Mouse (Mus musculus): ENCODE data around the gene Ptpro. TPM values are rescaled to one million over a fixed set of nuclear protein-coding genes. Genes with fewer than 3 reads are reported as not detected.
"Not testable (repeated sequence)": the region's sequence is repeated elsewhere in the genome, so short reads cannot be mapped to it uniquely, and the experiment has no call there.

Gene Ptpro
- total RNA-seq, 2 experiments from 2014 or later: 49.4 to 58.5 TPM

DNA sequence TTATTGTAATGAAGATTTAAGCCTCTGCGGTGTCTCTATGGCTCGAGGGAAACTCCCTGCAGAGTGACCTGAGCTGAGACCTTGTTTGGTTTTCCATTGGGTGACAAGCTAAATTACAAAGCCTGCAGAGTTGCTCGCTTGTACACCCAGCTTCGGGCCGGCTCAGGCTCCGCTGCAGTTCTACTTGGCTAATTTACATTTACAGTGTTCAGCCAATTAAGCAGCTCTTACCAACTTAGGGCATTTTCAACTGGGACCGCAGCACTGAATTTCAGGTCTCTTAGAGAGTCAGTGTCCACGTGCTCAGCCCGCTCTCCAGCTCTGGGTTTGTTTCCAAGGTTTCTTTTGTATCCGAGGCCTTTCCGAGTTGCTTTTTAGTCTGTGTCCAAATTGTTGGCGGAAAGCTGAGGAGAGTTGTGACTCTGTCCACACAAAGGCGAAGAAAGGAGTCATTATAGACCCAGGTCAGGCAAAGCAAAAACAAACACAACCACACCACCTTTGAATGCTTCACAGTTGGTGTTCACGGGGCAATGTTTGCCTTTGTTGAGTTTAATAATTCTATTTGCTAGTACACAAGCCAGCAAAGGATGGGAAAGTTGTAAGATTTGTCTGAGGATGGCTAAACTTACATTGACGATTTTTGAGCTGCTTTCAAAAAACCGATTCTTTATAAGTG lies 185.9 kb downstream of the Ptpro start:
- DNase-seq (ENCODE audit: extremely low spot score in 1 of 2, low spot score in 1 of 2): no peak

DNA sequence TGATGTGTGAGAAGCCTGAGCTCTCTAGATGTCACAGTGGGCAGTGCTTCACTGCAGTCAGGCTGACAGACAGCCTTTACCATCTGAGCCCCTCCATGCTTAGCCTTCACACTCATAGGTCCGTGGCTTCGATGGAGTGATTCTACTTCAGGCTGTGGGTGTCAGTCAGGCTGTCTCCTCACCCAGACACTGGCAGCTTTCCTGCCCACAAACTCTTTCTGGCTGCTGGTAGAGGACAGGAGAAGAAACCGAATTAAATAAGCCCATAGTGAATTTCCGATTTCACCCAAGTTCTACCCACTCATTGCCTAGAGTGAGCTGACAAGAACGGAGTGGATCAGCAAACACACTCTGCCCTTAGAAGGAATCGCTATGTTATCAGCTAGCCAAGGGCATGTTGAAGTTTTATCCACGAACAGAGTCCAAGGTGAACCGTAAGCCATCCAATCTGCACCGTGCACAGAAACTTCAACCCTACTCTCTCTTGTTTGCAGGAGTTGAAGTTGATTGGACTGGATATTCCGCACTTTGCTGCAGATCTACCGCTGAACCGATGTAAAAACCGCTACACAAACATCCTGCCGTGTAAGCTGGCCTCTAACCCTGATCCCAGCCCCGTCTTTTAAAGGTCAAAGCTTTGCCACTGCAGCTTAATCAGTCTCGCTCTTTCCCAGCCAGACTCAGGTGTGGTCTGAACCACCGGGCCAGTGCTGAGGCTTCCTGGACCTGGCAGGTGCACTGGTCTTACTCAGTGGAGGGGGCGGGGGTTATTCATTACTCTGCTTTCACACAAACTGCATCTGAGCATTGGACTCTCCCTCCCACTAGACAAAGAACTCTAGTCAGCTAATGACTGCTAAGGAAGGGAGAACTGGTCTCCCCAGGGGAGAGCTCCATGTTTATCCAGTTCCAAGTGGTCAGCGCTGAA lies 188.7 kb downstream of the Ptpro start:
- no peak for DNase-seq (ENCODE audit: extremely low spot score in 1 of 2, low spot score in 1 of 2)

DNA sequence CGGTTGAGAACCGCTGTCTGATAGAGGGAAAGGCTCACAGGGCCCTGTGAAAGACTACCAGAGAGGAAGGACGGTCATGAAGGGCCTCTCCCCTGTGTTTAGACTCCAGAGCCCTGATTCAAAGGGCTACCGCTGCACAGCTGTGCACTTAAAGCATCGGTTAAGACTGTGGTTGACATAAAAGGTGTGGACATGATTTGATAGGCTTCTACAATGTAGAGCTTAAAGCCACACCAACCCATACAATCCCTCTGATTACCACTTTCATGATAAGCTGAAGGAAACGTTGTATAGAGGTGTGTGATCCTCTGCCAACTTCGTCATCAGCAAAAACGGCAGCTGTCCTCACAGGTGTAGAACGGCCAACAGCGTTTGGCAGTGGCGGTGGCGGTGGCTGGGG lies 191.0 kb downstream of the Ptpro start:
- no peak for DNase-seq (ENCODE audit: extremely low spot score in 1 of 2, low spot score in 1 of 2)

DNA sequence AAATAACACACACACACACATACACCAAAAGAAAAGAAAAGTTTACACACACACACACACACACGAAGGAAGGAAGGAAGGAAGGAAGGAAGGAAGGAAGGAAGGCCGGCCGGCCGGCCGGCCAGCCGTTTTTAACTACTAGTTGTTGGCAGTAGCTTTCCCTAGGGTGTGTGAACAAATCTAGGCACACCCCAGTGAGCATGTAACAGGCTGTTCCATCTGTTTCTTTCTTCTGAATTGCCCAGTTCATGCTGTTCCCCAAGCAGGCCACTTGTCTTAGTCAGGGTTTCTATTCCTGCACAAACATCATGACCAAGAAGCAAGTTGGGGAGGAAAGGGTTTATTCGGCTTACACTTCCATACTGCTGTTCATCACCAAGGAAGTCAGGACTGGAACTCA lies 194.0 kb downstream of the Ptpro start:
- not testable (repeated sequence) for DNase-seq (ENCODE audit: extremely low spot score in 1 of 2, low spot score in 1 of 2)

DNA sequence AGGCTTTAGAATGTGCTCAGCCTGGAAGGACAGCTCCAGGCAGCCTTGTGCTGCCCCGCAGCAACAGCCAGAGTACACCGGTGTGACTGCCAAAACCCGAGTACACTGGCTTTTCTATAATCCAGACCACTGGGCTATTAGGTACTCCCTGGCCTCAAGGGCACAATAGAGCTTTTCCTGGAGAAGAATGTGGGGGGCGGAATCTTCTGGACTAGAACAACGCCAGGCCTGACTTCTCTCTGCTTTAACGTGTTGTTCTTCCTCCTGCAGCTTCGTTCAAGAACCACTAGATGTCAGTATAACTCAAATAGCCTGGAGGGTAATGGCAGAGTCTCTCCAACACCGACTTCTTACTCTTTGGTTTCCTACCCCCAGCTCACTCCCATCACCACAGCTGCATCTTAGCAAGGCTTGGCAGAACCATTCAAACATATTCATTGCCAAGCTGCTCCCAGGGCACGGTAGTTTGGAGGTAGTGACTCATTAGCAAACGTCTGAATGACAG lies 203.5 kb downstream of the Ptpro start:
- DNase-seq (ENCODE audit: extremely low spot score in 1 of 2, low spot score in 1 of 2): peak in 1 of 2 experiments; percentile 17

DNA sequence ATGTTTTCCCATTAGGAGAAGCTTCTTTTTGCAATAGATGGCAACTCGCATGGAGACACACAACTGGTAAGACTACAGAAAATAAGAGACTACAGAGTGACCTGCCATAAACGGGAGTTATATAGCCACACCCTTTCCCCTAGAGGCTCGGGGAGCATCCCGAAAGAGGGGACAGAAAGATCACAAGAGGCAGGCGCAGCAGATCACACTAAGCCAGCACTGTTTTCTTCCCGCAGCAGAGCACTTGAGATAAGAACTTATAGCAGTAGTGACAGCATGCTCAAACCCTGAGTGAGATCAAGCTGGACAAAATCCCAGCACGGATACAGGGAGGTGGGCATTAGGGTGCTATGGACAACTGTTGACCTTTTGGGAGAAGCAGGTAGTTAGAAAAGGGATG lies 203.9 kb downstream of the Ptpro start:
- DNase-seq (ENCODE audit: extremely low spot score in 1 of 2, low spot score in 1 of 2): no peak

DNA sequence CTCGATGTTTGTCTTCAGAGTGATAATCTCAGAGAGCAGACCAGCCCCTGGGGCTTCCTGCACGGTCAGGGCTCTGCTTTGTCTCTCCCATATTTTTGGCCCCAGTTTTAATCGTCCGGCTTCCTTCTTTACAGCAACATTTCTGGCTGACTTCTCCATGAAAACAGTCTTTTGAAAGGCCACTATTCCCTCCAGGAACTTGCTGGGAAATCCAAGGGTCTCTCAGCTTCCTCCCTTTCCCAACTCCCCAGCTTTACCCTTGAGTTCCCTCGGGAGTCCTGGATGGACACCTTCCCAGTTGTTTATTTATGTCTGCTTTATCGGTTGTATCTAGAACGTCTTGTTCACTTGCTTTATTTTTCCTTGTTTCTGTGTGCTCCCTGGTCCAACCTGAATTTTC lies 205.1 kb downstream of the Ptpro start:
- no peak for DNase-seq (ENCODE audit: extremely low spot score in 1 of 2, low spot score in 1 of 2)

DNA sequence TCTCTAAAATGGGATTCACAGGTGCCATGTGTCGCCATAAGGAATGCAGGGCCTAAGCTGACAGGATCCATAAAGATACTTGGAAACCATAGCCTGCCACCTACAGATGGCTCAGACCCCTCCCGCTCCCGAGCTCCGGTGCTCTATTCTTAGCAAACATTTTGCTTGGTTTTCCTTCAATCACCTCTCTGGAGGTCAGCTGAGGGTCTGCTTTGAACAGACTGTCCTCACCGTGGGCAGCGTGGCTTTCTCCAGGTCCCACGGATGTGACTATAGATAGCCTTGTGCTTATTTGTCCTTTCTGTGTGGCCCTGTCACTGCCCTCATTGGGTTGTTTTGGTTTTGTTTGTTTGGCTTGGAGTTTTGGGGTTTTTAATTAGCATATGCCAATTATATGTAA lies 206.0 kb downstream of the Ptpro start:
- no peak for DNase-seq (ENCODE audit: extremely low spot score in 1 of 2, low spot score in 1 of 2)

DNA sequence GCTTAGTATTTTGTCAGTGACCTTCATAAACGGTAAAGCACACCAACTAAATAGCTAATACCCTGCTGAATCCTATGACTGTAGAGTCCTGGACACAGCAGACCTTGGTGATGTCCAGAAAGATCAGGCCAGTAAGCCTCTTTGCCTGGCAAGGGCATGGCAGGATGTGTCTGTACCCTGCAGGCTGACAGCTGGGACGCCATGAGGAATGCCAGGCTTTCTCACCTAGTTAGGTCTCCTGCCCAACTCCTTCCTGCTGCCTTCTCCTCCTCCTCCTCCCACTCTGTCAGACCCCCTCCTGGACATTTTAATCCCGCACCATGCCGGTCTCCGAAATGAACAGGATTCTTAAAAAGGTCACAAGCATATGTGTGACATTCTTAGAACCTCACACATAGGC lies 211.7 kb downstream of the Ptpro start:
- DNase-seq (ENCODE audit: extremely low spot score in 1 of 2, low spot score in 1 of 2): no peak

DNA sequence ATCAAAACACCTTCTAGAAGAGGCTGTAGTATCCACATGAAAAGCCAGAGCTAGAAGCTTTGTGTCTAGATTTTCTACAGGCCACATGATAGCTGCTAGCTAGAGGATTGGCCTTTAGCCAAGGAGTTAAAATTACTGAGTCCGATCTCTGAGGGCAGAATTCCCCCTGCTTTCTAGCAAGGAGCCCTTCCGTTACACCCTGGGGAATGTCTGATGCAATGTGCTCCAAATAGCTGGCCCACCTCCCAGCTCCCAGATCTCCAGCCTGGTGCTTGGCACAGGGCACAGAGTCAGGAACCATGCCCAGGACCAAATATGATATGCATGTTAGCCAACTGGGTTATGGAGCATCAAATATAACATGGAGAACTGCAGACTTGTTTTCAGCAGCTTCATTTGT lies 213.1 kb downstream of the Ptpro start:
- peak in 1 of 2 experiments; percentile 32 for DNase-seq (ENCODE audit: extremely low spot score in 1 of 2, low spot score in 1 of 2)

DNA sequence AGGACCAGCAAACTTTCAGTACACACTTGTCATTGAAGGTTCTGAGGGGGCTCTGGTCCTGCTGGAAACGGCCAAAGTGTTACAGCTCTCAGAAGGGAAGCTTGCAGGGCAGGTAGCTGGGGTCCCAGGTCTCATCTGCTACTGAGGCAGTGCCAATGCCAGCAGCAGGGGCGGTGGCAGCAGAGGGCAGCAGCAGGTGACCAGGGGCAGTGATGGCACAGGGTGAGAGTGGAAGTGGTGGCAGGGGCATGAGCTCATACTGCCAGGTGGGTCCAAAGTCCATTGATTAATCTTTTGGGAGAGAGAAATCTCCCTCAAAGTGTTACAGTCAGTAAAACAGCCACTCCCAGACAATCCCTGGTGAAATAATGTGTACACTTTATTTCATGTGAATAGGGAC lies 214.1 kb downstream of the Ptpro start:
- no peak for DNase-seq (ENCODE audit: extremely low spot score in 1 of 2, low spot score in 1 of 2)

DNA sequence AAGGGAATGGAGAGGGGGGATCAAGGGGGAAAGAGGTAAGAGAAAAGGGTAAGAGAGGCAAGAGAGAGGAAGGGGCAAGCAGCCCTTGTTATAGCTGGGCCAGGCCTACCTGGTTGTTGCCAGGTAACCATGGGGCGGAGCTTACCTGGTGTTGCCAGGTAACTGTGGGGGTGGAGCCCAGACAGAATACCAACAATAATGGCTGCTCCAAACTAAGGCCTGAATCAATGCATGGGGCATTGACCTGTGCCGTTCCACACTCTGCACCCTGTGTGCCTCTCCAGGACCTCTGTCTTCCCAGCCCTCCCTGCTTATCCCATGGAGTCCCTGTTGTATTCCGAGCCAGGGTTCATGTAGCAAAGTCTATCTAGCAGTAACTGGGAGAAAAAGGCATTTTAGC lies 215.6 kb downstream of the Ptpro start:
- no peak for DNase-seq (ENCODE audit: extremely low spot score in 1 of 2, low spot score in 1 of 2)

DNA sequence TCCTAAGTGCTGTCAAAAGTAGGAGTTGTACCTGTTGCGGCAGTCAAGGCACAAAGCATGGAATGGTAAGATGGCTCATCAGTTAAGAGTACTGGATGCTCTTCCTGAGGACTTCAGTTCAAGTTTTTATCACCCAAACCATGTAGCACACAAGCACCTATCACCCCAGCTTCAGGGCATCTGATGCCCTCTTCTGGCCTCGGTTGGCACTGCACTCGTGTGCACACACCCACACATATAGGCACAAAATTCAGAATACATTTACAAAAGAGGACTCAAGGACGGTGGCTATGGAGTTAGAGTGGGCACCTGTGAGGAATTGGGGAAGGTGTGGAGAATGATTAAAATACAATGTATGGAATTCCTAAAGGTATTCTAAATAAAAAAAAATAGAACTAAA lies 217.4 kb downstream of the Ptpro start:
- no peak for DNase-seq (ENCODE audit: extremely low spot score in 1 of 2, low spot score in 1 of 2)

DNA sequence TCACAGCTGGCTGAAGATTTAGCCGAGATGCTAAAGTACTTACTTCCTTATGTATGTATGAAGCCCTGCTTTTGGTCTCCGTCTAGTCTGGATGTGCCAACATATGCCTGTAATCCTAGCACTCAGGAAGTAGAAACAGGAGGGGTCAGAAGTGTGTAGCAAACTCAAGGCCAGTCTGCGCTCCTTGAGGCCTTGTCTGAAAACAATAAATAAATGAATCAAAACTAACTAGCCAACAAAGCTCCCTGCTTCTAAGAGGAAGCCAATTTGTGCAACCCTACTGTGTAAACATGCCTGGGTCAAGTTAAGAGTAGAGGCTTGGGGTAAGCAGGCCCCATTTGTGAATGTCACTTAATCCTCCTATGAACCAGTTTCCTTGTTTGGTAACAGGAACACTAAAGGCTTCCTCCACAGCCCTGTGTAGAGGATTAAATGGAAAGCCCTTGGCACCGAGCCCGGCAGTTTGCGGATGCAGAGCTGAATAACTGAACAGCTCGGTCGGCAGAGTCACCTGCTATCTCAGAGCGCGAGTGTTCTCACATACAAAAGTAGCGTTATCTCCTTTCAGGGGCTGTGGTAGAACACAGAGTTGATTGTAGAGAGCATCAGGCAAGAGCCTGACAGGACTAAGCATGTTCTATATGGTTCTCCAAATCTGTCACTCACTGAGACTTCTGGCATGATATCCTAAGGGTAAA lies 218.9 kb downstream of the Ptpro start:
- DNase-seq (ENCODE audit: extremely low spot score in 1 of 2, low spot score in 1 of 2): peak; percentile 50 to 81

DNA sequence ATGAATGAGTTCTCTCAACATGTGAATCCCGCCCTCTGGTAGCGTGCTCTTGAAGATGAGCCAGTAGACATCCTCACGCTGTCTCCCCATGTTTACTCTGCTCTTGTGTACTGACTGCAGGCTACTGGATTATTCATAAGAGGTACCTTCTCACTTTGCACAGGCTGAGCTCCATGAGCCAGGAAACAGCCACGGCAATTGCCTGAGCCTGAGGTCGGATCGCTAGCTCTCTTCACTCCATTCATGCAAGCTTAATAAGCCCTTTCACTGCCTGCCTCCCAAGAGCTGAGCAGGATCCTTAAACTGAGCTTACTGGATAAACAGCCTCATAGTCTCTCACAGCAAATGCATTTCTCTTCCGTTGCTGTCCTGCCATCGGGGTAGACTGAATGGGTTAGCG lies 220.0 kb downstream of the Ptpro start:
- no peak for DNase-seq (ENCODE audit: extremely low spot score in 1 of 2, low spot score in 1 of 2)

DNA sequence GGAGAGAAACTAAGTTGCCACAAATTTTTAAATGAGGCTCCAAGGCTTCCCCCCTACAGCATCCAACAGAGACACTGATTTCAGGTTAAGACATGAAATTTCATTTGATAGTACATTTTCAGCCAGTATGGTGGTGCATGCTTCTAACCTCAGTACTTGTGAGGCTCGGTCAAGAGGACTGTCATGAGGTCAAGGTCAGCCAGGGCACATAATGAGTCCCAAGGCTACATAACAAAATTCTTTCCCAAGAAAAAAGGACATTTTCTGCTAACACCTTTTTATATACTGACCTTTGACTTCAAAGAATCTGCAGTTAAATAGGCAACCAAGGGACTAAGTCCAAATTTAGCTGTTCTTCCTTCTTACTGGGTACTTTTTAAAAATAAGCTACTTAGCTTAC lies 221.3 kb downstream of the Ptpro start:
- no peak for DNase-seq (ENCODE audit: extremely low spot score in 1 of 2, low spot score in 1 of 2)

DNA sequence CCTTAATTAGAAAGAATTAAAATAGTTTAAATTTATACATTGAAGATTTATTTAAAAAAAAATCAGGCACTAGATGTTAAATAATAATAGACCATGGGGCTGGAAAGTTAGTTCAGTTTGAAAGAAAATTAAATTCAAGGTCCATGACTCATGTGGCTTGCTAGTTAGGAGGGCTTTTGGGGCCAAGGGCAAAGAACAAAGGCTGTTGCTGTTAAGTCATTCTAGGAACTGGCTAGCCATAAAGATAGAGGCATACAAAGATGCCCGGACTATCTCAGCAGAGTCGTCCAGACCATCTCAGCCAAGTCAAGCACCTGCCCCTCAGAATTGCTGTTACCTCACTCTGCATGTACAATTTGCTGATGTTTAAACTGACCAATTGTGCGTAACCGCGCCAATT lies 223.6 kb downstream of the Ptpro start:
- not testable (repeated sequence) for DNase-seq (ENCODE audit: extremely low spot score in 1 of 2, low spot score in 1 of 2)

DNA sequence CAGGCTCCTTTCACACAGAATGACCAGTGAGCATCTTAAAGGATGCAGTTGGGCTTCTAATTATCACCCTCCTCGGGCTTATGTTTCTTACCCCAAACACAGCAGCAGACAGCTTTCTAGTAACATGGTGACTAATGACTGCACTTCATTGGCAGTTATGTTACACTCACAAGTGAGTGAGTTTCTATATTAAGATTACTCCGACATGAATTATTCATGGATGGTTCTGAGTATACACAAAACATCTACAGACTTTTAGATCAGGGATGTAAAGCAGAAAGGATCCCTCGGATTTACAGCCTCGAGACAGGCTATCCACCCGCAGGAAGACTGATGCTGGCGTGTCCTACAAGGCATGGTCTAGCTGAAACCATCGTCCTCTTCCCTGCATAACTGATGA lies 230.8 kb downstream of the Ptpro start:
- no peak for DNase-seq (ENCODE audit: extremely low spot score in 1 of 2, low spot score in 1 of 2)

DNA sequence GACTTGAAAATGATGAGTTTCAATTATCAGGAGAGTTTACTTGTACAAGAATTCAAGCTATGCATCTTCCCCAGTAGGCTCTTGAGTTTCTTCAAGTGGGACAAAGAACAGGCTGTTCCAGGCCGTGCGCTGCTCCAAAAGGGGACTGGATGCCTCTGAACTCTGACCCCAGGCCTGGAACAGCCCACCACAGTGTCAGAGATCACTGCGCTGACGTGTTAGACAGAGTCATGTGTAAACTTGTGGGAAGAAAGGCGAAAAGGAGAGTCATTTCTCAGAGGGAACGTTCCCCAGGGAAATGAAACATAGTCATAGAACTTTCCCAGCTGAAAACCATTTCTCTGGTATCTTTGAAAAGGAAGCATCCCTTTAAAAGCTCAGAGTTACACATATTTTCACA lies 235.3 kb downstream of the Ptpro start:
- DNase-seq (ENCODE audit: extremely low spot score in 1 of 2, low spot score in 1 of 2): no peak

DNA sequence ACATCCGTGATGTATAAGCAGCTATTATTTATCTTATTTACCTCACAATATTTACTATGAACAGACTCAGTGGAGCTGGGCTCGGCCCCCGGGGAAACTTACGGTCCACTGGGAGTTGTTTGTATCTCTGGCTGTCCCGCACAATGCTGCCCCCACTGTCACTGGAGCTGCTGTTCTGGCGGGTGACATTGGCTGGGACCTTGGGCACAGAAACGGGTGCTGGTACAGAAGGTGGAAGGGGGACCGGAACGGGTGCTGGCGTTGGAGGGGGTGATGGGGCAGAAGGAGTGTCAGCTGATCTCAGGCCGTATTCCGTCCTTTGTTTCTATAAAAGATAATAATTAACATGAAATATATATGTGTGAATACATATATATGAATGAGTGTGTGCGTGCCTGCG lies 238.0 kb downstream of the Ptpro start:
- DNase-seq (ENCODE audit: extremely low spot score in 1 of 2, low spot score in 1 of 2): no peak

DNA sequence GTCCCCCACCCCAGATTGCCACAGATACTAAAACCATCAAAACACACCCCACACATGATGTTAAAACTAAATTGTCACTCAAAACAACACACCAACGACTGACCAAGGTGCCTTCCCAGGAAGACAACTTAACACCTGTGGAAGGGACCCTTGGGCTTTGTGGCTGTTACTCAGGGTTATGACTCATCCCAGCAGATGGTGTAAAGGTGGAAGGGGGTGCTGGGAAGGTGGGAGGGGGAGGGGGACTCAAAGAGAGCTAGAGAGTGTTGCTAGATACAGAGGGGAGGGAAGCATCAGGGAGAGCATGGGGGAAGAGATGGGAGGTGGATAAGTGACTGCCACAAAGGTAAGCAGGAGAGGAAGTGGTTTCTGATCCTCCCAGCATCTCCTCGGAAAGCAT lies 239.5 kb downstream of the Ptpro start:
- no peak for DNase-seq (ENCODE audit: extremely low spot score in 1 of 2, low spot score in 1 of 2)

All from layer of hippocampus, postnatal 25 days (tissue).